Mouse (Mus musculus): ENCODE results near the gene Sertm1. TPM values are rescaled to one million over a fixed set of nuclear protein-coding genes. Genes with fewer than 3 reads are reported as not detected.

Gene Sertm1
- polyA plus RNA-seq, 1 experiment from 2014 or later = 1.4 TPM

- WGBS = 88% methylated on average over 2 of the region's 2 CpGs
- Histone ChIP-seq H3K4me3 (replicated peaks) (no peak overlapping the region), H3K9ac (replicated peaks) (no peak overlapping the region), H3K4me1 (no peaks in the 10 kb centered on the region), H3K9me3 (replicated peaks) (no peaks in the 10 kb centered on the region), H3K36me3 (no peaks in the 10 kb centered on the region), H3K27me3 (replicated peaks) (no peaks in the 10 kb centered on the region), H3K4me2 (no peak overlapping the region), H3K27ac (replicated peaks) (no peak overlapping the region)
- no peak for ATAC-seq (ENCODE audit: low FRiP score)
These were observed 29.2 kb downstream of the Sertm1 start for GRCm38 (mm10) chr3:54886501-54886900.

Other genes with a start within 250 kb of the Sertm1 start
- 80.7 and 81.4 TPM in 2 replicates for gene Supt20, start 223.1 kb downstream of the Sertm1 start, polyA plus RNA-seq (2015; fragmentation: Nextera tagmentation; extraction: Ambion mirVana)
- 0.40 and 0.42 TPM in 2 replicates for gene Gm21958, start 201.5 kb downstream of the Sertm1 start, polyA plus RNA-seq (2015; fragmentation: Nextera tagmentation; extraction: Ambion mirVana)
- gene Exosc8, start 180.5 kb downstream of the Sertm1 start, polyA plus RNA-seq (2015; fragmentation: Nextera tagmentation; extraction: Ambion mirVana) = 71.9 and 88.5 TPM in 2 replicates
- 45.7 and 49.0 TPM in 2 replicates for gene Alg5, start 180.3 kb downstream of the Sertm1 start, polyA plus RNA-seq (2015; fragmentation: Nextera tagmentation; extraction: Ambion mirVana)
- gene Smad9, start 160.3 kb downstream of the Sertm1 start, polyA plus RNA-seq (2015; fragmentation: Nextera tagmentation; extraction: Ambion mirVana) = 0.86 and 0.91 TPM in 2 replicates
- 43.4 and 44.2 TPM in 2 replicates for gene Rfxap, start 108.1 kb downstream of the Sertm1 start, polyA plus RNA-seq (2015; fragmentation: Nextera tagmentation; extraction: Ambion mirVana)
- 0.37 and 0.41 TPM in 2 replicates for gene Ccna1, start 139.6 kb upstream of the Sertm1 start, polyA plus RNA-seq (2015; fragmentation: Nextera tagmentation; extraction: Ambion mirVana)
- 14.4 and 20.0 TPM in 2 replicates for gene Spg20, start 196.2 kb upstream of the Sertm1 start, polyA plus RNA-seq (2015; fragmentation: Nextera tagmentation; extraction: Ambion mirVana)
- gene Ccdc169, start 221.5 kb upstream of the Sertm1 start, polyA plus RNA-seq (2015; fragmentation: Nextera tagmentation; extraction: Ambion mirVana) = not detected in 2 replicates